Mouse (Mus musculus): ENCODE results near the gene Dnajc21. TPM values are rescaled to one million over a fixed set of nuclear protein-coding genes. Genes with fewer than 3 reads are reported as not detected.

Dnajc21 gene
- polyA plus RNA-seq, 1 experiment = 133 TPM

- H3K9me3 ChIP-seq (replicated peaks; ENCODE audit: control insufficient read depth, insufficient read depth, low read length, poor library complexity, severe bottlenecking) = no peaks in the 10 kb centered on the region
- peaks cover 14% of the 10 kb centered on the region for H3K36me3 ChIP-seq (ENCODE audit: control insufficient read depth, insufficient read depth, low read length, poor library complexity, severe bottlenecking)
- H3K9ac ChIP-seq (ENCODE audit: low read depth, poor library complexity, severe bottlenecking) = no peak overlapping the region
- H3K27me3 ChIP-seq (ENCODE audit: control insufficient read depth, insufficient read depth, low read length, poor library complexity, severe bottlenecking) = no peaks in the 10 kb centered on the region
- no peak overlapping the region for H3K27ac ChIP-seq (ENCODE audit: insufficient read depth, low read length)
- H3K4me1 ChIP-seq (ENCODE audit: control insufficient read depth, insufficient read depth, low read length) = no peaks in the 10 kb centered on the region
- no peak overlapping the region for H3K4me3 ChIP-seq (ENCODE audit: low read depth, low read length)
- no peak for TF ChIP-seq CTCF (IDR thresholded peaks at IDR 0.05; ENCODE audit: low read depth, low read length)
- TF ChIP-seq POLR2A (IDR thresholded peaks at IDR 0.05; ENCODE audit: insufficient read depth, low read length) = no peak
Measured at GRCm38 (mm10) chr15:10436893-10437292, 33.4 kb downstream of the Dnajc21 start.

DNA sequence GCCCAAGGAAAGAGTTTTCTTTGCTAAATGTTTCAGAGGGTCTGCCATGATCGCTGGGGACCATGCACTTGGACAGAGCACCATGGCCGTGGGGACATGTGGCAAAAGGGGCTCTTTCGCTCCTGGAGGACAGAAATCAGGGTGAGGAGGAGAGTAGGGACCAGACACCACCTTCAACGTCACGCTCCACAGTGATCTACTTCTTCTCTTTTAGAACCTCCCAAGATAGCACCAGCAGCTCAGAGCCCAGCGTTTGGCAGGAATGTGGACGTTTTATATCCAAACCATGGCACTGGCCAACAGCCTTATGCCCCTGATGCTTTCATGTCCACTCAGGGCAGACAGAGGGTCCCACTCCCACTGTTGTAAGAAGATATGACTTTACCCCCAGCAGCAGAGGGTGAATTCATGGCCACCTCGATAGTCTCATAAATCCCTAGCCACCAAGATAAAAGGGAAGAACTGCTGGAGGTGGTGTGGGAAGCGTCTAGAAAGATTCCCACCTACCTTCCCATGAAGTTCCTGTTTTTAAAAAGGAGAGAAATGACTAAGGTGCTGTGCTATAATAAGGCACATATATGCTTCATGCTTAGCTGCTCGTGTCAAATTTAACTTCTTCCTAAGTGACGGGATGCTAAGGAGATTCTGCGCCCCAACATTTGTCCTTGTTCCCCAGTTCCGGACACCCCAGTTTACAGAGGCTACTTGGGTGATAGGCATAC is 43.6 kb downstream of the Dnajc21 start:
- Histone ChIP-seq H3K27ac (ENCODE audit: insufficient read depth, low read length) (no peak overlapping the region), H3K27me3 (ENCODE audit: control insufficient read depth, insufficient read depth, low read length, poor library complexity, severe bottlenecking) (no peaks in the 10 kb centered on the region), H3K4me3 (ENCODE audit: low read depth, low read length) (no peak overlapping the region), H3K9me3 (replicated peaks; ENCODE audit: control insufficient read depth, insufficient read depth, low read length, poor library complexity, severe bottlenecking) (0 out of 2 replicates have a peak, but pooled peaks cover 2% of the 10 kb centered on the region), H3K36me3 (ENCODE audit: control insufficient read depth, insufficient read depth, low read length, poor library complexity, severe bottlenecking) (no peaks in the 10 kb centered on the region), H3K9ac (ENCODE audit: low read depth, poor library complexity, severe bottlenecking) (no peak overlapping the region), H3K4me1 (ENCODE audit: control insufficient read depth, insufficient read depth, low read length) (no peaks in the 10 kb centered on the region)
- TF ChIP-seq CTCF (IDR thresholded peaks at IDR 0.05; ENCODE audit: low read depth, low read length) = no peak

DNA sequence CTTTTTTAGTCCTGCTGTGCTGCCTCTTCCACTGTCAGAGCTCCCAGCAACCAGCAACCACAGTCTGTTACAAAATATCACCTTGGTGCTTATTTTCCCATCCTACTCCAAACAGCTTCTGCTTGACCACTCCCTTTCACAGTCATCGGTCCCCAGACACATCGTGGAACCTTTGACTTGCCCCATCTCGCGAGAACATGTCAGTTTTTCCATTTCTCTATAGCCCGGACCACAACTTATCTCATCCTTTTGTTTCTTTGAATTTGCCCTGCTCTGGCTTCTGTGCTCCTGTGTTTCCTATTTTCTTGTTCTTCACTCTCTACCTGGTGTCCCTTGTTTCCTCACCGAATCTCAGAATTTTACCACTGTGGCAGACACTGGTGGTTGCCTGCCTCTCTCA is 44.2 kb downstream of the Dnajc21 start:
- no peak for TF ChIP-seq CTCF (IDR thresholded peaks at IDR 0.05; ENCODE audit: low read depth, low read length)
- H3K9ac ChIP-seq (ENCODE audit: low read depth, poor library complexity, severe bottlenecking) = no peak overlapping the region

DNA sequence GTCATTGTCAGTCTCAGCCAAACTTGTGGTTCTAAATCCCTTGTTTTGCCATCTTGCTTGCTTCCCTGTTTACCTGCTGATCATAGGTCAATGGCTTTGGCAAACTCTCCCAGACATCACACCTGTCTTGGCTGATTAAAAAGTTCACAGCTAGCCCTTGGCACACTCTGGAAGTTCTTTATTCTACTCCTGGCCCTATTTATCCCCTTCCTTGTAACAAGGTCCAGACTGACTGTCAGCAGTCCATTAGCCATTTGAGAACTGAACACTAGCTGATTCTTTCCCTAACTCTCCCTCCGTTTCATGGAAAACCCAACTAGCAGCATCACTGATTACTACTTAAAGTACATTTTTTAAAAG is 48.6 kb downstream of the Dnajc21 start:
- TF ChIP-seq POLR2A (IDR thresholded peaks at IDR 0.05; ENCODE audit: insufficient read depth, low read length) (no peak), EP300 (IDR thresholded peaks at IDR 0.05; ENCODE audit: insufficient read depth, low read depth, low read length) (no peak), CTCF (IDR thresholded peaks at IDR 0.05; ENCODE audit: low read depth, low read length) (no peak)
- no peaks in the 10 kb centered on the region for H3K9me3 ChIP-seq (replicated peaks; ENCODE audit: control insufficient read depth, insufficient read depth, low read length, poor library complexity, severe bottlenecking)
- H3K27me3 ChIP-seq (ENCODE audit: control insufficient read depth, insufficient read depth, low read length, poor library complexity, severe bottlenecking) = no peaks in the 10 kb centered on the region
- H3K27ac ChIP-seq (ENCODE audit: insufficient read depth, low read length) = no peak overlapping the region
- H3K9ac ChIP-seq (ENCODE audit: low read depth, poor library complexity, severe bottlenecking) = no peak overlapping the region
- no peaks in the 10 kb centered on the region for H3K36me3 ChIP-seq (ENCODE audit: control insufficient read depth, insufficient read depth, low read length, poor library complexity, severe bottlenecking)
- H3K4me3 ChIP-seq (ENCODE audit: low read depth, low read length) = no peak overlapping the region
- H3K4me1 ChIP-seq (ENCODE audit: control insufficient read depth, insufficient read depth, low read length) = no peaks in the 10 kb centered on the region

More for the DNA sequence above, 44.2 kb downstream of the Dnajc21 start:
- no peaks in the 10 kb centered on the region for H3K36me3 ChIP-seq (ENCODE audit: control insufficient read depth, insufficient read depth, low read length, poor library complexity, severe bottlenecking)
- no peak overlapping the region for H3K4me3 ChIP-seq (ENCODE audit: low read depth, low read length)
- no peak overlapping the region for H3K27ac ChIP-seq (ENCODE audit: insufficient read depth, low read length)
- H3K9me3 ChIP-seq (replicated peaks; ENCODE audit: control insufficient read depth, insufficient read depth, low read length, poor library complexity, severe bottlenecking) = 0 out of 2 replicates have a peak, but pooled peaks cover 2% of the 10 kb centered on the region
- no peaks in the 10 kb centered on the region for H3K27me3 ChIP-seq (ENCODE audit: control insufficient read depth, insufficient read depth, low read length, poor library complexity, severe bottlenecking)
- H3K4me1 ChIP-seq (ENCODE audit: control insufficient read depth, insufficient read depth, low read length) = no peaks in the 10 kb centered on the region

GRCm38 (mm10) chr15:10421138-10421784 is 49.1 kb downstream of the Dnajc21 start:
- Histone ChIP-seq H3K4me3 (ENCODE audit: low read depth, low read length) (no peak overlapping the region), H3K27ac (ENCODE audit: insufficient read depth, low read length) (no peak overlapping the region), H3K27me3 (ENCODE audit: control insufficient read depth, insufficient read depth, low read length, poor library complexity, severe bottlenecking) (no peaks in the 10 kb centered on the region), H3K36me3 (ENCODE audit: control insufficient read depth, insufficient read depth, low read length, poor library complexity, severe bottlenecking) (no peaks in the 10 kb centered on the region), H3K9me3 (replicated peaks; ENCODE audit: control insufficient read depth, insufficient read depth, low read length, poor library complexity, severe bottlenecking) (no peaks in the 10 kb centered on the region), H3K9ac (ENCODE audit: low read depth, poor library complexity, severe bottlenecking) (no peak overlapping the region), H3K4me1 (ENCODE audit: control insufficient read depth, insufficient read depth, low read length) (no peaks in the 10 kb centered on the region)
- TF ChIP-seq POLR2A (IDR thresholded peaks at IDR 0.05; ENCODE audit: insufficient read depth, low read length) = no peak
- no peak for TF ChIP-seq EP300 (IDR thresholded peaks at IDR 0.05; ENCODE audit: insufficient read depth, low read depth, low read length)
- no peak for TF ChIP-seq CTCF (IDR thresholded peaks at IDR 0.05; ENCODE audit: low read depth, low read length)

DNA sequence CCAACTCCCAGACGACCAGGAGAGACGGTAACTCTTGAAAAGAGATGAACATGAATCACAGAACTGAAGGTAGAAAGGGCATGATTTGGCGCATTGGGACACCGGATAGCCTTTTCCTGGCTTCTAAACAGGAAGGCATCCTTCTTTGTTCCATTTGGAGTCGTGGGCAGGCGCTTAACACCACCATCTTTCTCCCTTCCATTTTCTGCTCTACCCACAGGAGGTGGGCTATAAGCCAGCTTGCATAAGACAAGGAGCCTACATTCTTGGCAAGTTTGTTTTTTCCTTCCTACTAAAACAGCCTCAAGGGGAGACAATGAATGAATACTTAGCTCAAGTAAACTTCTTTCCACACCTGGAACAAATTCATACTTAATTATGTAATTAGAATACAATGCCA is 56.7 kb downstream of the Dnajc21 start:
- H3K36me3 ChIP-seq (ENCODE audit: control insufficient read depth, insufficient read depth, low read length, poor library complexity, severe bottlenecking) = no peaks in the 10 kb centered on the region

More for the DNA sequence above, 56.7 kb downstream of the Dnajc21 start:
- Histone ChIP-seq H3K27ac (ENCODE audit: insufficient read depth, low read length) (no peak overlapping the region), H3K9ac (ENCODE audit: low read depth, poor library complexity, severe bottlenecking) (no peak overlapping the region), H3K27me3 (ENCODE audit: control insufficient read depth, insufficient read depth, low read length, poor library complexity, severe bottlenecking) (no peaks in the 10 kb centered on the region), H3K4me1 (ENCODE audit: control insufficient read depth, insufficient read depth, low read length) (no peaks in the 10 kb centered on the region), H3K4me3 (ENCODE audit: low read depth, low read length) (no peak overlapping the region), H3K9me3 (replicated peaks; ENCODE audit: control insufficient read depth, insufficient read depth, low read length, poor library complexity, severe bottlenecking) (no peaks in the 10 kb centered on the region)
- TF ChIP-seq EP300 (IDR thresholded peaks at IDR 0.05; ENCODE audit: insufficient read depth, low read depth, low read length) (no peak), CTCF (IDR thresholded peaks at IDR 0.05; ENCODE audit: low read depth, low read length) (no peak), POLR2A (IDR thresholded peaks at IDR 0.05; ENCODE audit: insufficient read depth, low read length) (no peak)

All from ES-Bruce4 (cell line).